Mouse (Mus musculus): ENCODE results near the gene Galm.
"Not testable (repeated sequence)": the region's sequence is repeated elsewhere in the genome, so short reads cannot be mapped to it uniquely, and the experiment has no call there.

The Galm gene

GRCm38 (mm10) chr17:80221202-80221601 lies 93.9 kb downstream of the Galm start:
- no peak for DNase-seq

- DNase-seq = no peak
Observed at GRCm38 (mm10) chr17:80221890-80222628, 94.8 kb downstream of the Galm start.

- no peak for DNase-seq
Observed at GRCm38 (mm10) chr17:80223829-80224228, 96.6 kb downstream of the Galm start.

- DNase-seq = peak; percentile 83 to 91
Observed at GRCm38 (mm10) chr17:80224326-80225116, 97.2 kb downstream of the Galm start, which contains the start of gene Gemin6. TSS of gene Gemin6 (plus strand) at chr17:80224441.

GRCm38 (mm10) chr17:80225142-80225541 lies 97.9 kb downstream of the Galm start:
- not testable (repeated sequence) for DNase-seq

- DNase-seq = peak; percentile 17
Observed at GRCm38 (mm10) chr17:80229396-80229795, 102.1 kb downstream of the Galm start.

- no peak for DNase-seq
Observed at GRCm38 (mm10) chr17:80233844-80234243, 106.6 kb downstream of the Galm start.

- no peak for DNase-seq
Observed at GRCm38 (mm10) chr17:80234376-80234775, 107.1 kb downstream of the Galm start.

Data from cerebellum, postnatal 36 days (tissue).